Mouse (Mus musculus) heart, postnatal 0 days (tissue): Measurements from ENCODE around the gene Gse1. TPM values are rescaled to one million over a fixed set of nuclear protein-coding genes. Genes with fewer than 3 reads are reported as not detected.

Source experiments
- ATAC-seq: fragments of 200-750 bp; cut with Nextera tagmentation; 2 replicates; pipeline ENCODE4 v1.8.0; 2017; ENCODE audit warnings: low read depth, moderate number of reproducible peaks, moderate library complexity; ENCODE audit not compliant: insufficient read depth
- DNase-seq: peaks from one replicate; pipeline ENCODE4 v3.0.0-alpha.2; 2016; ENCODE audit warnings: low spot score
- H3K27ac ChIP-seq: fragments of 300-500 bp; sonication (generic); 2 replicates; pipeline ENCODE4 v1.5.1; 2014; ENCODE audit warnings: low read depth, mild to moderate bottlenecking
- H3K27me3 ChIP-seq: fragments of 300-500 bp; sonication (generic); 2 replicates; pipeline ENCODE4 v1.6.1; 2014; ENCODE audit warnings: low read length, mixed read lengths; ENCODE audit not compliant: control insufficient read depth, insufficient read depth
- H3K36me3 ChIP-seq: fragments of 300-500 bp; sonication (generic); replicated peaks from 2 replicates; pipeline ENCODE4 v1.6.1; 2014; ENCODE audit warnings: low read length, mixed read lengths; ENCODE audit not compliant: control insufficient read depth, insufficient read depth
- H3K4me1 ChIP-seq: fragments of 300-500 bp; sonication (generic); 2 replicates; pipeline ENCODE4 v1.6.1; 2014; ENCODE audit warnings: antibody characterized with exemption; ENCODE audit not compliant: control insufficient read depth, insufficient read depth
- H3K4me2 ChIP-seq: fragments of 300-500 bp; sonication (generic); 2 replicates; pipeline ENCODE4 v1.6.1; 2014; ENCODE audit warnings: low read depth, mild to moderate bottlenecking, low read length, moderate library complexity
- H3K4me3 ChIP-seq: fragments of 300-500 bp; sonication (generic); 2 replicates; pipeline ENCODE4 v1.5.1; 2014; ENCODE audit warnings: low read depth, low read length
- H3K9ac ChIP-seq: fragments of 300-500 bp; sonication (generic); replicated peaks from 2 replicates; pipeline ENCODE4 v1.6.1; 2014; ENCODE audit warnings: low read depth, low read length, mixed read lengths
- H3K9me3 ChIP-seq: fragments of 300-500 bp; sonication (generic); replicated peaks from 2 replicates; pipeline ENCODE4 v1.6.1; 2016; ENCODE audit warnings: low read length; ENCODE audit not compliant: control insufficient read depth
- CTCF ChIP-seq: IDR thresholded peaks from 2 replicates; pipeline ENCODE4 v1.5.1; 2016; ENCODE audit warnings: antibody characterized with exemption, control low read depth, low read depth
- EP300 ChIP-seq: IDR thresholded peaks from 2 replicates; pipeline ENCODE4 v1.6.1; 2016; ENCODE audit warnings: antibody characterized with exemption, low read depth
- WGBS: fragments of 180-500 bp; shearing (Covaris S2); extraction: QIAGEN DNeasy Blood & Tissue Kit; methylation state at CpG from one replicate; pipeline ENCODE4 v1.1.7; 2014; 5-methylcytosine and 5-hydroxymethylcytosine counted together
- polyA plus RNA-seq: library from polyadenylated mRNA; unstranded; fragments of >200 nt; fragmentation: Nextera tagmentation; extraction: Ambion mirVana; gene quantifications from 2 replicates; pipeline ENCODE4 v1.2.1, GENCODE M21; 2015
- total RNA-seq: library from RNA; depleted of rRNA; stranded (reverse); fragments of >200 nt; gene quantifications from 2 replicates; pipeline ENCODE4 v1.2.3, GENCODE M21; 2014; ENCODE audit warnings: low replicate concordance

Gene Gse1
- total and polyA plus RNA-seq, 2 experiments from 2014 or later = 5.4 to 18.7 TPM

- no peak overlapping the region for H3K27ac ChIP-seq
- WGBS = 81% methylated on average over 4 of the region's 4 CpGs
- no peaks in the 10 kb centered on the region for H3K36me3 ChIP-seq
- DNase-seq (no peak), ATAC-seq (no peak)
- TF ChIP-seq EP300 = no peak
- TF ChIP-seq CTCF = no peak
- H3K27me3 ChIP-seq = no peaks in the 10 kb centered on the region
- no peak overlapping the region for H3K9ac ChIP-seq
- no peaks in the 10 kb centered on the region for H3K9me3 ChIP-seq
- no peak overlapping the region for H3K4me2 ChIP-seq
- H3K4me3 ChIP-seq = no peak overlapping the region
- H3K4me1 ChIP-seq = peaks cover 14% of the 10 kb centered on the region
These were observed 184.1 kb downstream of the Gse1 start for GRCm38 (mm10) chr8:120412357-120412756.

- Histone ChIP-seq H3K4me2 (no peak overlapping the region), H3K36me3 (no peaks in the 10 kb centered on the region), H3K4me1 (peaks cover 16% of the 10 kb centered on the region), H3K27me3 (no peaks in the 10 kb centered on the region), H3K27ac (no peak overlapping the region), H3K9ac (no peak overlapping the region), H3K9me3 (no peaks in the 10 kb centered on the region), H3K4me3 (no peak overlapping the region)
- WGBS = 79% methylated on average over 29 of the region's 29 CpGs
- ATAC-seq = no peak
- TF ChIP-seq EP300 (no peak), CTCF (no peak)
- no peak for DNase-seq
These were observed 184.8 kb downstream of the Gse1 start for GRCm38 (mm10) chr8:120412911-120413625.

GRCm38 (mm10) chr8:120413626-120413988 is 185.4 kb downstream of the Gse1 start:
- Histone ChIP-seq H3K27me3 (no peaks in the 10 kb centered on the region), H3K27ac (no peak overlapping the region), H3K4me3 (no peak overlapping the region), H3K36me3 (no peaks in the 10 kb centered on the region), H3K9ac (no peak overlapping the region), H3K4me2 (no peak overlapping the region), H3K9me3 (no peaks in the 10 kb centered on the region), H3K4me1 (peaks cover 16% of the 10 kb centered on the region)
- DNase-seq (no peak), ATAC-seq (no peak)
- WGBS = 78% methylated on average over 6 of the region's 6 CpGs
- no peak for TF ChIP-seq EP300
- no peak for TF ChIP-seq CTCF

GRCm38 (mm10) chr8:120414216-120414615 is 186.0 kb downstream of the Gse1 start:
- Histone ChIP-seq H3K9ac (no peak overlapping the region), H3K36me3 (no peaks in the 10 kb centered on the region), H3K4me2 (no peak overlapping the region), H3K9me3 (no peaks in the 10 kb centered on the region), H3K4me1 (peaks cover 16% of the 10 kb centered on the region), H3K4me3 (no peak overlapping the region), H3K27ac (no peak overlapping the region), H3K27me3 (no peaks in the 10 kb centered on the region)
- ATAC-seq = no peak
- no peak for DNase-seq
- WGBS = 82% methylated on average over 4 of the region's 4 CpGs
- TF ChIP-seq CTCF = no peak
- no peak for TF ChIP-seq EP300

GRCm38 (mm10) chr8:120415474-120415873 is 187.2 kb downstream of the Gse1 start:
- Histone ChIP-seq H3K4me2 (no peak overlapping the region), H3K4me1 (peaks cover 16% of the 10 kb centered on the region), H3K36me3 (no peaks in the 10 kb centered on the region), H3K4me3 (no peak overlapping the region), H3K9me3 (no peaks in the 10 kb centered on the region), H3K27me3 (no peaks in the 10 kb centered on the region), H3K9ac (no peak overlapping the region), H3K27ac (no peak overlapping the region)
- DNase-seq = no peak
- 87% methylated on average over 9 of the region's 11 CpGs for WGBS
- no peak for ATAC-seq
- TF ChIP-seq CTCF = no peak
- no peak for TF ChIP-seq EP300

GRCm38 (mm10) chr8:120416173-120416521 is 187.9 kb downstream of the Gse1 start:
- 38% methylated on average over 6 of the region's 8 CpGs for WGBS
- Histone ChIP-seq H3K4me3 (no peak overlapping the region), H3K4me2 (peak overlapping the region; percentile 50), H3K27me3 (no peaks in the 10 kb centered on the region), H3K9me3 (no peaks in the 10 kb centered on the region), H3K27ac (peak overlapping the region; percentile 83), H3K9ac (peak overlapping the region; percentile 55), H3K36me3 (no peaks in the 10 kb centered on the region), H3K4me1 (peaks cover 22% of the 10 kb centered on the region)
- ATAC-seq (no peak), DNase-seq (no peak)
- TF ChIP-seq EP300 (no peak), CTCF (no peak)
